ENCODE assay signal across 8 mouse cellular contexts in genomic region chr2:152396110-152397003, GRCm38 (mm10). TPM values are rescaled to one million over a fixed set of nuclear protein-coding genes. Genes with fewer than 3 reads are reported as not detected.
DNase-seq lines count a peak whose midpoint lies in the region; ATAC-seq and TF ChIP-seq lines count a peak whose summit lies in the region.

No protein-coding gene starts in this region.

- no peaks in the 10 kb centered on the region for H3K27me3 ChIP-seq in embryonic facial prominence, embryonic 10.5 days (replicated peaks; ENCODE audit: low read depth, poor library complexity, severe bottlenecking)
- H3K27me3 ChIP-seq in intestine, postnatal 0 days (replicated peaks; ENCODE audit: control insufficient read depth, insufficient read depth, low read length) = no peaks in the 10 kb centered on the region
- H3K27me3 ChIP-seq in midbrain, embryonic 10.5 days (ENCODE audit: low read depth, poor library complexity, severe bottlenecking) = peaks cover 4% of the 10 kb centered on the region

- peak overlapping the region; percentile 77 for H3K9ac ChIP-seq in intestine, postnatal 0 days (ENCODE audit: low read depth, low read length)

- H3K4me2 ChIP-seq in intestine, postnatal 0 days (replicated peaks; ENCODE audit: low read depth) = peak overlapping the region; percentile 85

- peak overlapping the region; percentile 99 for H3K27ac ChIP-seq in embryonic facial prominence, embryonic 10.5 days (replicated peaks)
- peak overlapping the region; percentile 96 for H3K27ac ChIP-seq in intestine, postnatal 0 days (ENCODE audit: low read depth, low read length)
- peak overlapping the region; percentile 98 for H3K27ac ChIP-seq in midbrain, embryonic 10.5 days (replicated peaks)

- peak; percentile 74 for TF ChIP-seq CTCF in intestine, postnatal 0 days (IDR thresholded peaks at IDR 0.05; ENCODE audit: low read depth)

- H3K4me1 ChIP-seq in embryonic facial prominence, embryonic 10.5 days = peaks cover 60% of the 10 kb centered on the region
- H3K4me1 ChIP-seq in intestine, postnatal 0 days (replicated peaks; ENCODE audit: control insufficient read depth, insufficient read depth, low read length) = no peaks in the 10 kb centered on the region
- H3K4me1 ChIP-seq in midbrain, embryonic 10.5 days = peaks cover 64% of the 10 kb centered on the region

- peaks cover 19% of the 10 kb centered on the region for H3K36me3 ChIP-seq in embryonic facial prominence, embryonic 10.5 days (replicated peaks)
- no peaks in the 10 kb centered on the region for H3K36me3 ChIP-seq in intestine, postnatal 0 days (ENCODE audit: control insufficient read depth, insufficient read depth)
- H3K36me3 ChIP-seq in midbrain, embryonic 10.5 days = peaks cover 12% of the 10 kb centered on the region

- H3K9me3 ChIP-seq in embryonic facial prominence, embryonic 10.5 days = no peaks in the 10 kb centered on the region
- H3K9me3 ChIP-seq in intestine, postnatal 0 days (ENCODE audit: control insufficient read depth) = no peaks in the 10 kb centered on the region
- H3K9me3 ChIP-seq in midbrain, embryonic 10.5 days (replicated peaks) = no peaks in the 10 kb centered on the region

- peak overlapping the region; percentile 94 for H3K4me3 ChIP-seq in embryonic facial prominence, embryonic 10.5 days
- H3K4me3 ChIP-seq in intestine, postnatal 0 days (ENCODE audit: low read depth, low read length) = peak overlapping the region; percentile 74
- H3K4me3 ChIP-seq in midbrain, embryonic 10.5 days = peak overlapping the region; percentile 71

- peak; percentile 37 for ATAC-seq in intestine, postnatal 0 days
- no peak for ATAC-seq in activated CD4-positive, CD25-positive, alpha-beta regulatory T cell, adult 4 months

- intact Hi-C loops in left cerebral cortex, postnatal 36 days (cut with DNase I) = loop anchor here (1.0 to 10.0 kb wide), 3 partner anchors 18 to 278 kb away; no protein-coding TSS in a partner anchor

- WGBS in embryonic facial prominence, embryonic 10.5 days = under 1% methylated on average over 46 of the region's 46 CpGs
- WGBS in intestine, postnatal 0 days = 1% methylated on average over 45 of the region's 46 CpGs
- WGBS in midbrain, embryonic 10.5 days = under 1% methylated on average over 46 of the region's 46 CpGs

- DNase-seq in adrenal gland, postnatal 10 days = peak; percentile 91
- peak; percentile 98 for DNase-seq in embryonic facial prominence, embryonic 10.5 days (ENCODE audit: low spot score)
- peak; percentile 74 to 88 for DNase-seq in gastrocnemius, postnatal 4 days (ENCODE audit: low spot score in 2 of 2)
- peak; percentile 86 for DNase-seq in left cerebral cortex, postnatal 36 days (ENCODE audit: low spot score in 2 of 2)
- peak; percentile 94 for DNase-seq in midbrain, embryonic 10.5 days (ENCODE audit: low spot score)
- DNase-seq in right cerebral cortex, postnatal 4 days = peak; percentile 81

RNA-seq across cellular contexts. Expression of gene Sox12, which starts 1.5 kb away (rescaled TPM):
- 10 to 100 TPM; 15.7 to 22.7 TPM for total RNA-seq in adrenal gland, postnatal 10 days (2021)
- 10.6 and 11.5 TPM in 2 replicates for polyA plus RNA-seq in embryonic facial prominence, embryonic 10.5 days (2016; fragmentation: Nextera tagmentation; extraction: Ambion mirVana)
- total RNA-seq in gastrocnemius, postnatal 4 days (2021) = 10 to 100 TPM; 17.6 TPM
- polyA plus RNA-seq in intestine, postnatal 0 days (2015; fragmentation: Nextera tagmentation; extraction: Ambion mirVana) = 2.8 and 3.1 TPM in 2 replicates
- total RNA-seq in left cerebral cortex, postnatal 36 days (2021) = 10 to 100 TPM; 14.7 to 15.6 TPM
- 8.6 and 9.2 TPM in 2 replicates for polyA plus RNA-seq in midbrain, embryonic 10.5 days (2016; fragmentation: Nextera tagmentation; extraction: Ambion mirVana)
- under 1 TPM; 0.30 to 0.33 TPM for polyA plus RNA-seq in activated CD4-positive, CD25-positive, alpha-beta regulatory T cell, adult 4 months (2017; shearing (Covaris generic))

RNA-seq across cellular contexts. Expression of gene Zcchc3, which starts 18.5 kb away (rescaled TPM):
- total RNA-seq in adrenal gland, postnatal 10 days (2021) = 10 to 100 TPM in 1 of 2 experiments, 1 to 10 TPM in 1; 9.4 to 11.1 TPM
- 53.4 and 58.3 TPM in 2 replicates for polyA plus RNA-seq in embryonic facial prominence, embryonic 10.5 days (2016; fragmentation: Nextera tagmentation; extraction: Ambion mirVana)
- 10 to 100 TPM; 12.3 to 13.6 TPM for total RNA-seq in gastrocnemius, postnatal 4 days (2021)
- 15.7 and 18.1 TPM in 2 replicates for polyA plus RNA-seq in intestine, postnatal 0 days (2015; fragmentation: Nextera tagmentation; extraction: Ambion mirVana)
- 10 to 100 TPM in 1 of 2 experiments, 1 to 10 TPM in 1; 9.5 to 11.3 TPM for total RNA-seq in left cerebral cortex, postnatal 36 days (2021)
- 47.7 and 49.8 TPM in 2 replicates for polyA plus RNA-seq in midbrain, embryonic 10.5 days (2016; fragmentation: Nextera tagmentation; extraction: Ambion mirVana)
- under 1 TPM; 0.70 to 0.74 TPM for polyA plus RNA-seq in activated CD4-positive, CD25-positive, alpha-beta regulatory T cell, adult 4 months (2017; shearing (Covaris generic))

RNA-seq across cellular contexts. Expression of gene 6820408C15Rik, which starts 19.0 kb away (rescaled TPM):
- total RNA-seq in adrenal gland, postnatal 10 days (2021) = under 1 TPM; 0.42 to 0.79 TPM
- 0.43 and 0.71 TPM in 2 replicates for polyA plus RNA-seq in embryonic facial prominence, embryonic 10.5 days (2016; fragmentation: Nextera tagmentation; extraction: Ambion mirVana)
- total RNA-seq in gastrocnemius, postnatal 4 days (2021) = under 1 TPM; 0.15 to 0.18 TPM
- polyA plus RNA-seq in intestine, postnatal 0 days (2015; fragmentation: Nextera tagmentation; extraction: Ambion mirVana) = 0.34 and 0.37 TPM in 2 replicates
- total RNA-seq in left cerebral cortex, postnatal 36 days (2021) = 1 to 10 TPM; 2.1 to 3.6 TPM
- polyA plus RNA-seq in midbrain, embryonic 10.5 days (2016; fragmentation: Nextera tagmentation; extraction: Ambion mirVana) = 0.99 and 1.2 TPM in 2 replicates
- not detected for polyA plus RNA-seq in activated CD4-positive, CD25-positive, alpha-beta regulatory T cell, adult 4 months (2017; shearing (Covaris generic))

RNA-seq across cellular contexts. Expression of gene Nrsn2, which starts 19.9 kb away (rescaled TPM):
- total RNA-seq in adrenal gland, postnatal 10 days (2021) = 1 to 10 TPM; 1.8 to 2.8 TPM
- polyA plus RNA-seq in embryonic facial prominence, embryonic 10.5 days (2016; fragmentation: Nextera tagmentation; extraction: Ambion mirVana) = 0.87 and 2.5 TPM in 2 replicates
- under 1 TPM in 1 of 2 experiments, not detected in 1; 0.23 TPM for total RNA-seq in gastrocnemius, postnatal 4 days (2021)
- 4.1 and 4.7 TPM in 2 replicates for polyA plus RNA-seq in intestine, postnatal 0 days (2015; fragmentation: Nextera tagmentation; extraction: Ambion mirVana)
- 10 to 100 TPM; 66.2 to 81.9 TPM for total RNA-seq in left cerebral cortex, postnatal 36 days (2021)
- polyA plus RNA-seq in midbrain, embryonic 10.5 days (2016; fragmentation: Nextera tagmentation; extraction: Ambion mirVana) = 1.3 and 3.7 TPM in 2 replicates
- not detected for polyA plus RNA-seq in activated CD4-positive, CD25-positive, alpha-beta regulatory T cell, adult 4 months (2017; shearing (Covaris generic))

RNA-seq across cellular contexts. Expression of gene Trib3, which starts 52.5 kb away (rescaled TPM):
- total RNA-seq in adrenal gland, postnatal 10 days (2021) = 1 to 10 TPM; 4.6 to 6.8 TPM
- polyA plus RNA-seq in embryonic facial prominence, embryonic 10.5 days (2016; fragmentation: Nextera tagmentation; extraction: Ambion mirVana) = 2.5 and 3.0 TPM in 2 replicates
- total RNA-seq in gastrocnemius, postnatal 4 days (2021) = 1 to 10 TPM; 1.4 to 1.7 TPM
- 2.5 and 2.9 TPM in 2 replicates for polyA plus RNA-seq in intestine, postnatal 0 days (2015; fragmentation: Nextera tagmentation; extraction: Ambion mirVana)
- 1 to 10 TPM in 1 of 2 experiments, under 1 TPM in 1; 0.62 to 1.7 TPM for total RNA-seq in left cerebral cortex, postnatal 36 days (2021)
- polyA plus RNA-seq in midbrain, embryonic 10.5 days (2016; fragmentation: Nextera tagmentation; extraction: Ambion mirVana) = 2.2 and 2.8 TPM in 2 replicates
- 1 to 10 TPM; 3.4 to 5.1 TPM for polyA plus RNA-seq in activated CD4-positive, CD25-positive, alpha-beta regulatory T cell, adult 4 months (2017; shearing (Covaris generic))
